Mouse (Mus musculus): Measurements from ENCODE around the gene Erf. TPM values are rescaled to one million over a fixed set of nuclear protein-coding genes. Genes with fewer than 3 reads are reported as not detected.
"Not testable (repeated sequence)": the region's sequence is repeated elsewhere in the genome, so short reads cannot be mapped to it uniquely, and the experiment has no call there.

Erf gene
- total RNA-seq, 2 experiments from 2014 or later = 5.6 to 6.9 TPM

DNA sequence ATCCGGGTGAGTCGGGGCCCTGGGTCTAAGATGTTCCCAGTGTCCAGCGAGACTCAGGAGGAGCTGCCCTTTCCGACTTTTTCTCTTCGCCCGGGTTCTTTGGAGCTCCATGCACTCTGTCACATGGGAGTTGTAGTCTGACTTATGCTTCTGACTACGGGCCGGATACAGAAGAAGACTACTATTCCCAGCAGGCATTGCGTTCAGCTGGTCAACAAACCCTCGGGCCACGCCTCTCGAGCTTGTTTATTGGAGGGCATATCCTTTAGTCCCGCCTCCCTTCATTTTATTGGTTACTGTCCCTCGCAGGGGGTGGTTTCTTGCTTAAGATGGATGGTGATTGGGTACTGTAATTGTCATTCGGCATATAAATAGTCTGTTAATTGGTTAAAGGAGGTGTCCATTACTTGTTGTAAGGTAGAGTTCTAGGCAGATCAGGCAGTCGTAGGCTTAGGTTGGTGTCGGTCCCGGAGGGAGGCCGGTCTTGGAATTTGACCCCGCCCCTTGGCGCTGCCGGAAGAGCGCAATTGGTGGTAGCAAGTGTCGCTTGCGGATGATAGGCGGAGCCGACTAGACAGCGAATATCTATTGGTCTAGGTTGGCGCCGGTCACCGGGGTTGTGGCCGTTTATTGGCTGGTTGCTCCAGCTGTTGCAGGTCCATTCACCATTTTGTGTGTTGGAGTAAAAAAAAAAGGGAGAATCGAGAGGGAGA is 17.3 kb upstream of the Erf start:
- peak; percentile 73 for ATAC-seq (replicated peaks; ENCODE audit: poor library complexity)

- peak; percentile 72 for ATAC-seq (replicated peaks; ENCODE audit: poor library complexity)
These were observed 16.8 kb upstream of the Erf start, which contains the start of gene Cic for GRCm38 (mm10) chr7:25267301-25267750. Gene Cic (plus strand): TSS chr7:25267704.

DNA sequence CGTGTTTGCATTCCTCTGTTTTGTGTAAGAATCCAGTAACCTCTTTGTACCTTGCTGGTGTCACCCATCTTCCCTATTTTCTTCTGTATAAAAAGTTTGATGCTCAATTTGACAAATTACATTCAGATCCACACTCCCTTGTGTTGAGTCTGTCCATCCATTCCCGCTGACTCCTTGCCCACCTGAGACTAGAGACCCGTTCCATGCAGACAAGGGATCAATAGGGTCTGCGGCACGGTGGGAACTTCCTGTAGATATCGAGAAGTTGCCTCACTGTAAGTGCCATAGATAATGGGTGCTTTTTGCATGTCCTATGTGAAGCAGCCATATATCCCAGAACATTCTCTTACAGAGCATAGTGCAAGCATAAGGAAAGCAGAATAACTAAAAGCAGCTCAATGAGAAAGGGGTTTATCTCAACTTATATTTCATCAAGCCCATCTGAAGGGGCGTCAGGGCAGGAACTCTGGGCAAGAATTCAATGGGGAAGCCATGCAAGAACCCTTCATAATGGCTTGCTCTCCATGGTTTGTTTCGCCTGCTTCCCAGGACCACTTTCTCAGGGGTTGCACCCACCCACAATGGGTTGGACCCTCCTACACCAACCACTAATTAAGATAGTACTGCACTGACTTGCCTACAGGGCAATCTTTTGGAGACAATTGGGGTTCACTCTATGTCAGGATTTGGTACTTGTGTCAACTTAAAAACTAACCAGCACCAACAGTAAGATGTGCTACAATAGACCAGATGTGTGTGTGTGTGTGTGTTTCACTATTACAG is 15.8 kb upstream of the Erf start:
- no peak for ATAC-seq (replicated peaks; ENCODE audit: poor library complexity)

DNA sequence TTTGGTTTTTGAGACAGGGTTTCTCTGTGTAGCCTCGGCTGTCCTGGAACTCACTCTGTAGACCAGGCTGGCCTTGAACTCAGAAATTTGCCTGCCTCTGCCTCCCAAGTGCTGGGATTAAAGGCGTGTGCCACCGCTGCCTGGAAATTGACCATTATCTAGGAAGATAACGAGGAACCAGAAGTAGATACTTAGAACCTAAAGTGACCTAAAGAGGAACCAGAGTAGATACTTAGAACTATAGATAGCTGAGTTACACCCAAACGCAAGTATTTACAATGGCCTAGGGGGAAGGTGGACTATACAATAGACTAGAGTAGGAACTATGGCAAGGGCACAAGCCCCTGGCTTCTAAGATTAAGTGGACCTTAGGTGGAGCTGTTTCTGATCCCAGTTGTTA is 15.2 kb upstream of the Erf start:
- ATAC-seq (replicated peaks; ENCODE audit: poor library complexity) = not testable (repeated sequence)

DNA sequence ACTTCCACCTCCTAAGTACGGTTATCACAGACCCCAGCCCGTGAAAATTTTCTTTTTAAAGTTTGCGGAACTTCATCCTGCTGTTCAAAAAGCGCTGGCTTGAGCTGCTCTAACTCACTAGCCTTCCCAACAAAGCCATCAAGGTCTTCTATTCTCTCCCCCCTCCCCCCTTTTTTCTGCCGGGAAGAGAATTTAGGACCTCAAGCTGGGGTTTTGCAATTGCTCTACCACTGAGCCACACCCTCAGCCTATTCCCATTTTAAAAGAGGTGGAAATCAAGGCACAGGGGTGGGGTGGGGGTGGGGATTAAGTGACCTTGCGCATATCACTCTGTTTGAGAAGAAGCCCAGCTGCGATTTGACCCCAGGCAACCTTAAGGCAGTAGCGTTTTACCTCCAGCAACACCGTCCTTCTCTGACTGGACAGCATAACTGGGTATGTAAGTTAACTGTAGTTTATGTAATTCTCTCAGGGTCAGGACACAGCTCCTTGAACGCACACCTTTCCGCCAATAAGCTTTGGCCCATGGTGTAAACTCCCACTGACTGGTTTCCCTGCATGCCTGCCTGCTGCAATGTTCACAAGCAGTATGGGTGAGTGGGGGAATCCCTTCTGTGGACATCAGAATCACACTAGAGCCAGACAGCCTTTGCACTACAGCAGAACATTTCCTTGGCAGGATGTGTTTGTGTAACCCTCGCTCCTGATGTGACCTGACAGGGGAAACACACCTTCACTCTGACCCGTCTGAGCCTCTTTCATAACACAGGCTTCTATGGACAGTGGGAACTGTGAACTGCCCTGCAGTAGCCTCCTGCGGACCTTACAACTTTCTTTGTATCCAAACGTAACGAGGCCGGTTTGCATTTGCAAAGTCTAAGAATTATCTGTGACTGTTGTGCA is 13.7 kb upstream of the Erf start:
- no peak for ATAC-seq (replicated peaks; ENCODE audit: poor library complexity)

DNA sequence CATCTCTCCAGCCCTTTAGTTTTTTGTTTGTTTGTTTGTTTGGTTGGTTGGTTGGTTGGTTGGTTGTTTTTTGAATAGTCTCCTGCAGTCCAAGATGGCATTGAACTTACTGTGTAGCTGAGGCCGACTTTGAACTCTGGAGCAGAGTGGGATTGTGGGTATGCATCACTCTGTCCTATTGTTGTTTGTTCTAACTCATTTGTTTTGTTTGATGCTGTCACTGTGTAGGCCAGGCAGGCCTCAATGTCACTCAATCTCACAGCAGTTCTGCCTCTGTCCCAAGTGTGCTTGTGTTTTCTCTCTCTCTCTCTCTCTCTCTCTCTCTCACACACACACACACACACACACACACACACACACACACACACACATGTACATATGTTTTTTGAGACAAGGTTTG is 11.3 kb upstream of the Erf start:
- ATAC-seq (replicated peaks; ENCODE audit: poor library complexity) = no peak

- no peak for ATAC-seq (replicated peaks; ENCODE audit: poor library complexity)
These were observed 1.3 kb upstream of the Erf start for GRCm38 (mm10) chr7:25251822-25252221.

DNA sequence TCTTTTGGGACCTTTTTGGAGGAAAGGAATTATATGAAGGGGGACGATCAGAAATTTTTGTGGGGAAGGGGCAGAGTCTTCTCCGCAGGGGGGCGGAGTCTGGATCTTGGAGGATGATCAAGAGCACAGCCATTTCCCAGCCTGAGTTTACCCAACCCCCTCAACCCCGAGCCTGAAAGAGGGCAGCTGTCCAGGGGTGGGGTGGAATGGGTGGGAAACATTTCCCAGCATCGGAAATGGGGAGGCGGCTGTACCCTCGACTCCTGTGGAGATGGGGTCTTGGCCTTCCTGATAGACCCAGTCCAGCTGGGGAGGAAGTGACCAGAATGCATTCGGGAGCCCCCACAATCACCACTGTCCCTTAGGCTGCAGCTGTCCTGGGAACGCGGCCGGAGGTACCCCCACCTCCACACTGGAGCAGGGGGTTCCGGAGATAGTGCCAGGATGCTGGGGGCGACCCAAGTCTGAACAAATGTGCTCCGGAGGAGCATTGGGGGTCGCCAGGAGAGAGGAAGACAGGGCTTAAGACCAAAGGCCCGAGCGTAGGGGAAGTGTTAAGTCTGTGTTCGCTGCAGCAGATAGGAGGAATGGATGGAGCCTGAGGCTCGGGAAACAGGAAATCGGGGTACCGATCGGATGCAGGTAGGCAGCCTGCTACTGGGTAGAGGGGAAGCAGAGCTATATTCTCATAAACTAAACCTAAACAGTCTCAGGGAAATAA is 670 bp upstream of the Erf start:
- no peak for ATAC-seq (replicated peaks; ENCODE audit: poor library complexity)

- ATAC-seq (replicated peaks; ENCODE audit: poor library complexity) = peak; percentile 30
These were observed 1.0 kb downstream of the Erf start for GRCm38 (mm10) chr7:25249314-25250140.

DNA sequence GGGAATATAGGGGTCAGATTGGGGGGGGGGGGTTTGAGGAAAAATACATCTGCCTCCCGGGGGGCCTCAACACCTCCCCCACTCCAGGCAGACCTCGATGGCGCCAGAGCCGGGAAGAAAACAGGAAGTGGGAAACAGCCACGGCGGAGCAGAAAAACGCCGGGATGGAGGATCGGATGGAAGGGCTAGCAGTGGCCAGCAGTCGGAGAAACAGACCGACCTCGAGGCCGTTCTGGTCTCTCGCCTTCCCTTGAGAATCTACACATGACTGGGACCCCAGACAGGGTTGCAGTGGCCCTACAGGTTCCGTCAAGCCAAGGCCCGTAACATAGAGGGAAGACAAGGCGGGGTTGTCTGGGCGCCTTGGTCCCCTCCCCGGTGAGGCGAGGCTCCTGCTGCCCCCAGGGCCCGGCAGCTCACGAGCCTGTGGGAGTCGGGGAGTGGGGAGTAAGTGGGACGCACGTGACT is 1.7 kb downstream of the Erf start:
- no peak for ATAC-seq (replicated peaks; ENCODE audit: poor library complexity)

GRCm38 (mm10) chr7:25248018-25248647 is 2.4 kb downstream of the Erf start:
- ATAC-seq (replicated peaks; ENCODE audit: poor library complexity) = 0 out of 2 replicates have a peak, but pooled peaks have one; percentile 18

- no peak for ATAC-seq (replicated peaks; ENCODE audit: poor library complexity)
These were observed 3.1 kb downstream of the Erf start for GRCm38 (mm10) chr7:25247498-25247897.

DNA sequence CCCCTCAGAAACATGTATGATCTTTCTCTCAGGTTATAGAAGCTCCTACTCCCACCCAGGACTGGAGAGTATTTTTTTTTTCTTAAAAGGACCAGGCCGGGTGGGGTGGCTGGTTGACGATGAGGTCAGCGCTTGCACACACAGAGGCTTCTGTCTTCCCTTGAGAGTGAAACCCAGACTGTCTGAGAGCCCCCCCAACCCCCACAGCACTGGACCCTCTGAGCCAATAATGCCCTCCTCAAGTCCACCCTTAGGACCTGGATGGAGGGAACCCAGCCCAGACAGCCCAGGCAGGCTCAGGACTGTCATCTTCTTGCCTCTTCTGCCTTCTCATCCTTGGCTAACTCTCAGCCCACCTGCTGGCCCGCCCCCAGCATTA is 3.8 kb downstream of the Erf start:
- no peak for ATAC-seq (replicated peaks; ENCODE audit: poor library complexity)

GRCm38 (mm10) chr7:25246079-25246758 is 4.3 kb downstream of the Erf start:
- no peak for ATAC-seq (replicated peaks; ENCODE audit: poor library complexity)

DNA sequence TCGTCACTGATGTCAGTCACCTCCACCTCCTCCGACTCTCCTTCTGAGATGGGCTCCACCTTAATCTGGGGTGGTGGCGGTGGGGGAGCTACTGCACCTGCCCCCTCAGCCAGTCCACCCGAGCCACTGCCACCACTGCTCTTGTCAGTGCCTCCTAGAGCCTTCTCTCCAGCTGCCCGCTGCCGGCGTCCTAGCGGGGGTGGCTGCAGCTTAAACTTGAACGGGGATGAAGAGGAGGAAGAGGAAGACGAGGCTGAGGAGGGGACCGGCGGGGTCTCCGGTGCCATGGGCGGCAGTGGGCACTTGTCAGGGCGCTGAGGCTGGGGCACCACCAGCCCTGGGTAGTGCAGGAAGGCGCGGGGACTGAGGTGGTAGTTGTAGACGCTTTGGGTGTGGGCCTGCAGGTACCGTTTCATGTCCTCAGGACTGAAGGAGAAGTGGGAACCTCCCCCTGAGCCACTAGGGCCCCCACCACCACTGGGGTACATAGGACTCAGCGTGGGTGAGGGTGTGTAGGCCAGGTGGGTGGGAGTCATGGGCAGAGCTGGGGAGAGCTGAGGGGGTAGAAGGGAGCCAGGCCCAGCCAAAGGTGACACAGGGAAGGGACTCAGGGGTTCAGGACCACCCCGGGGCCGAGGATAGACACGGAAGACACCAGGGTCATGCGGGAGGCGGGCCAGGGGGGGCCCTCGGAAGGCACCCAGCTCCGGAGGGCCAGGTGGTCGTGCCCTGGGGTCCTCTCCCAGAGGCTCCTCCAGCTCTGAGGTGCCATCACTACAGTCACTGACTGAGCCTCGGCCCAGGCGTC is 5.8 kb downstream of the Erf start:
- ATAC-seq (replicated peaks; ENCODE audit: poor library complexity) = no peak

- no peak for ATAC-seq (replicated peaks; ENCODE audit: poor library complexity)
These were observed 7.2 kb downstream of the Erf start for GRCm38 (mm10) chr7:25243361-25243760.

DNA sequence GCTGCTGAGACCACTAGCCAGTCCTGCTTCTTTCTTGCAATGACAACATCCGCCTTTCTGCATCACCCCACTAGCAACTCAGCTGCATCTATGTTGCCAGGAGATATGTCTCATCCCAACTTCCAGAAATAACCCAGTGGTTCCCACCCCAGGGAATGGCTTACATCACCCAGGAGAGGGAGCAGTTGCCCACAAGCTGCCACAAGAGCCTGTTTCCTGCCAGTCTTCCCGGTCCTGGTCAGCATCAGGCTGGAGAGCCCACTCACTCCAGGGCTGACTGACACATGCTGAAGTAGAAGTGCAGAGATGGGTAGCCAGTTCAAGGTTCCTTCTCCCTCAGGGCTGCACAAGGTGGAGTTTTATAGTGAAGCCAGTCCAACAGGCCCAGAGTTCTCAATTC is 9.5 kb downstream of the Erf start:
- ATAC-seq (replicated peaks; ENCODE audit: poor library complexity) = no peak

DNA sequence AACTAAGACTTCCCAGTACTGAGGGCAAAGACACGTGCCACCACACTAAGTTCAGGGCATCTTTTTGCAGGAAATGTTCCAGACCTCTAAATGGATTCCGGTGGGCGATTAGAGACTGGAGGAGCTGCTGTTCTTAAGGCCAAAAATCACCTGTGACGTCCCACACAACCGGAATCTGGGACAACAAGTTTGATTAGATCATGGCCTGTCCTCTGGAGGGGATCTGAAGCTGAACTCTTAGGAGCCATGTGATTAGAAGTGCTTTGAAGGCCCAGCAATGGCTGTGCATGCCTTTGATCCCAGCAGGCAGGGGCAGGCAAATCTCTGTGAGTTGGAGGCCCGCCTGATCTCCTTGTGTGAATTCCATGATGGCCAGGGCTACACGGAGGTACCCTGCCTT is 9.9 kb downstream of the Erf start:
- ATAC-seq (replicated peaks; ENCODE audit: poor library complexity) = no peak

Data from megakaryocyte progenitor cell, adult 5-6 weeks (primary cell).